Mouse (Mus musculus): Measurements from ENCODE around the gene Jph3.

GRCm38 (mm10) chr8:121723846-121724245, 5.6 kb upstream of the Jph3 start:
- TF ChIP-seq E2F4 (IDR thresholded peaks at IDR 0.05; ENCODE audit: insufficient read depth): no peak
- no peak for TF ChIP-seq POLR2A (IDR thresholded peaks at IDR 0.05; ENCODE audit: insufficient read length, low read depth)
- no peak for TF ChIP-seq MAX (IDR thresholded peaks at IDR 0.05; ENCODE audit: low read depth)
- no peak for TF ChIP-seq MYOD1 (IDR thresholded peaks at IDR 0.05; ENCODE audit: control insufficient read depth in 1 of 3, insufficient read length in 2 of 3, low read depth in 2 of 3)
- TF ChIP-seq USF1 (IDR thresholded peaks at IDR 0.05; ENCODE audit: low read depth): no peak
- TF ChIP-seq CEBPB (IDR thresholded peaks at IDR 0.05; ENCODE audit: insufficient read depth, poor library complexity, severe bottlenecking): no peak
- no peak for TF ChIP-seq TCF12 (IDR thresholded peaks at IDR 0.05; ENCODE audit: insufficient read depth, poor library complexity, severe bottlenecking)
- TF ChIP-seq MYOG (IDR thresholded peaks at IDR 0.05; ENCODE audit: control insufficient read depth in 1 of 3, insufficient read depth in 1 of 3, insufficient read length in 2 of 3, low read depth in 2 of 3): no peak
- TF ChIP-seq POLR2AphosphoS2 (IDR thresholded peaks at IDR 0.05; ENCODE audit: insufficient read length, low read depth): no peak
- no peak for TF ChIP-seq REST (IDR thresholded peaks at IDR 0.05; ENCODE audit: insufficient read depth, insufficient read length)
- TF ChIP-seq SRF (IDR thresholded peaks at IDR 0.05; ENCODE audit: control insufficient read depth, insufficient read length, low read depth): no peak
